Mouse (Mus musculus): ENCODE data around the gene Tsks. TPM values are rescaled to one million over a fixed set of nuclear protein-coding genes. Genes with fewer than 3 reads are reported as not detected.

Tsks gene
- polyA plus RNA-seq, 1 experiment: not detected

- WGBS: 42% methylated on average over 15 of the region's 15 CpGs
- Histone ChIP-seq H3K4me1 (ENCODE audit: control insufficient read depth, insufficient read depth, low read length) (peaks cover 47% of the 10 kb centered on the region), H3K27ac (ENCODE audit: insufficient read depth, low read depth, low read length) (peak overlapping the region; percentile 70), H3K4me3 (ENCODE audit: insufficient read depth, low read depth, low read length) (no peak overlapping the region)
- TF ChIP-seq POLR2A (IDR thresholded peaks at IDR 0.05; ENCODE audit: insufficient read depth, low read depth, low read length) (no peak), CTCF (IDR thresholded peaks at IDR 0.05; ENCODE audit: insufficient read depth, low read depth, low read length) (no peak)
Observed at GRCm38 (mm10) chr7:44908706-44909476, 34.1 kb upstream of the Tsks start.

GRCm38 (mm10) chr7:44914396-44914795 lies 28.6 kb upstream of the Tsks start:
- no peak for TF ChIP-seq POLR2A (IDR thresholded peaks at IDR 0.05; ENCODE audit: insufficient read depth, low read depth, low read length)
- TF ChIP-seq CTCF (IDR thresholded peaks at IDR 0.05; ENCODE audit: insufficient read depth, low read depth, low read length): no peak
- H3K27ac ChIP-seq (ENCODE audit: insufficient read depth, low read depth, low read length): no peak overlapping the region
- WGBS: 62% methylated on average over 2 of the region's 2 CpGs
- H3K4me1 ChIP-seq (ENCODE audit: control insufficient read depth, insufficient read depth, low read length): peaks cover 39% of the 10 kb centered on the region
- no peak overlapping the region for H3K4me3 ChIP-seq (ENCODE audit: insufficient read depth, low read depth, low read length)

DNA sequence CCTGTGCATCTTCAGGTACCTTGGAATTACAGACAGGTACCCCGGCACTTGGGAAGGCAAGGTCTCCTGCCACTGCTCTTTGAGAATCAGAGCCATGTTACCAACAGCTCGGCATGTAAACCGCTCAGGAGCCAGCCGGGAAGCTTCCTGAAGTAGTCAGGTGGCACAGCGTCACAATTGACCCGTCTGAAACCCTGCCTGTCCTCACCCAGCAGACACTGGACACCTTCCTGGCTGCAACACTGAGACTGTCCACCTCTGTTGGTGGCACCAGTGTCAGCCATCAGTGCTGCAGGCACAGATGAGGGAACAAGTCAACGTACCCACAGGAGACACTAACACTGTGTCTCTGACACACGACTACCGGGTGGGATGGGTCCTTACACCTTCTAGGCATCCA lies 27.7 kb upstream of the Tsks start:
- 87% methylated on average over 9 of the region's 9 CpGs for WGBS
- Histone ChIP-seq H3K27ac (ENCODE audit: insufficient read depth, low read depth, low read length) (no peak overlapping the region), H3K4me1 (ENCODE audit: control insufficient read depth, insufficient read depth, low read length) (peaks cover 31% of the 10 kb centered on the region), H3K4me3 (ENCODE audit: insufficient read depth, low read depth, low read length) (no peak overlapping the region)
- no peak for TF ChIP-seq POLR2A (IDR thresholded peaks at IDR 0.05; ENCODE audit: insufficient read depth, low read depth, low read length)
- no peak for TF ChIP-seq CTCF (IDR thresholded peaks at IDR 0.05; ENCODE audit: insufficient read depth, low read depth, low read length)

GRCm38 (mm10) chr7:44916191-44916590 lies 26.8 kb upstream of the Tsks start:
- WGBS: 69% methylated on average over 6 of the region's 6 CpGs
- H3K4me1 ChIP-seq (ENCODE audit: control insufficient read depth, insufficient read depth, low read length): peaks cover 28% of the 10 kb centered on the region
- H3K4me3 ChIP-seq (ENCODE audit: insufficient read depth, low read depth, low read length): no peak overlapping the region
- TF ChIP-seq CTCF (IDR thresholded peaks at IDR 0.05; ENCODE audit: insufficient read depth, low read depth, low read length) (no peak), POLR2A (IDR thresholded peaks at IDR 0.05; ENCODE audit: insufficient read depth, low read depth, low read length) (no peak)
- H3K27ac ChIP-seq (ENCODE audit: insufficient read depth, low read depth, low read length): no peak overlapping the region

- TF ChIP-seq CTCF (IDR thresholded peaks at IDR 0.05; ENCODE audit: insufficient read depth, low read depth, low read length) (no peak), POLR2A (IDR thresholded peaks at IDR 0.05; ENCODE audit: insufficient read depth, low read depth, low read length) (no peak)
- H3K27ac ChIP-seq (ENCODE audit: insufficient read depth, low read depth, low read length): peak overlapping the region; percentile 85; the same call in 1 of the 2 replicates
- no peak overlapping the region for H3K4me3 ChIP-seq (ENCODE audit: insufficient read depth, low read depth, low read length)
- WGBS: 83% methylated on average over 4 of the region's 4 CpGs
- peaks cover 31% of the 10 kb centered on the region for H3K4me1 ChIP-seq (ENCODE audit: control insufficient read depth, insufficient read depth, low read length)
Observed at GRCm38 (mm10) chr7:44916881-44917280, 26.1 kb upstream of the Tsks start.

GRCm38 (mm10) chr7:44918219-44918618 lies 24.8 kb upstream of the Tsks start:
- TF ChIP-seq CTCF (IDR thresholded peaks at IDR 0.05; ENCODE audit: insufficient read depth, low read depth, low read length): no peak
- no peak for TF ChIP-seq POLR2A (IDR thresholded peaks at IDR 0.05; ENCODE audit: insufficient read depth, low read depth, low read length)
- peaks cover 35% of the 10 kb centered on the region for H3K4me1 ChIP-seq (ENCODE audit: control insufficient read depth, insufficient read depth, low read length)
- 56% methylated on average over 3 of the region's 3 CpGs for WGBS
- H3K4me3 ChIP-seq (ENCODE audit: insufficient read depth, low read depth, low read length): no peak overlapping the region
- H3K27ac ChIP-seq (ENCODE audit: insufficient read depth, low read depth, low read length): peak overlapping the region; percentile 85

DNA sequence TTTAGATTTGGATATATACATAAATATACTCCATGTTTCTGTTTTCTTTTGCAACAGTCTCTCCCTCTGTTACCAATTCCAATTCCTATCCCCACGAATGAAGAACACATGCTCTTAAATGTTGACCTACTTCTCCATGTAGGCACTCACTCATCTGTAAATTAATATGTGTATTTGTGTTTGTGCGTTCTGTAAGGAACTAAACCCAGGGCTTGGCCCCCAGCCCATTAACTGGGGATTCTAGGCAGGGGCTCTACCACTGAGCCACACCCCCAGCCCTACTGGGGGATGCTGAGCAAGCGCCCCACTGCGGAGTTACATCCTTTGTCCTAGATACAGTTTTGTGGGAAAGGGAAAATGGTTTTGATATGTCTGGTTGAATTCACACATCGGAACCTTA lies 23.9 kb upstream of the Tsks start:
- Histone ChIP-seq H3K4me3 (ENCODE audit: insufficient read depth, low read depth, low read length) (no peak overlapping the region), H3K27ac (ENCODE audit: insufficient read depth, low read depth, low read length) (no peak overlapping the region), H3K4me1 (ENCODE audit: control insufficient read depth, insufficient read depth, low read length) (peaks cover 35% of the 10 kb centered on the region)
- WGBS: 48% methylated on average over 5 of the region's 5 CpGs
- TF ChIP-seq POLR2A (IDR thresholded peaks at IDR 0.05; ENCODE audit: insufficient read depth, low read depth, low read length) (no peak), CTCF (IDR thresholded peaks at IDR 0.05; ENCODE audit: insufficient read depth, low read depth, low read length) (no peak)

DNA sequence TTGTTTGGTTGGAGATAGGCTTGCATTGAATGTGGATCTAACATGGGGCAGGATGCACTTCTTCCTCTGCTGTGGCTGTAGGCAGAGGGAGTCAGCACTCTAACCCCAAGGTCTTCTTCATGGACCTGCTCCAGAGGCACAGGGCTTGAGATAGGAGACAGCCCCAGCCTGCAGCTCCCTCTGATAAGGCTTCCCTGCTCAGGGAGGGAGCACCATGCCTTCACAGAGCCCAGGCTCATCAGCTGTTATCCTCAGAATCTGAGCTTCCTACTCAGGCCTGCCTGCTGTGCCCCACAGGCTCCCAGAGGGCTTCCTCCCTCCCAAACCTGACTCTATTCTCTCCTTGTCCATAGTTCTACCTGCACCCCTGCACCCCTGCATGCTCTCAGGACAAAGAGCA lies 20.5 kb upstream of the Tsks start:
- Histone ChIP-seq H3K4me3 (ENCODE audit: insufficient read depth, low read depth, low read length) (no peak overlapping the region), H3K27ac (ENCODE audit: insufficient read depth, low read depth, low read length) (no peak overlapping the region), H3K4me1 (ENCODE audit: control insufficient read depth, insufficient read depth, low read length) (peaks cover 26% of the 10 kb centered on the region)
- TF ChIP-seq CTCF (IDR thresholded peaks at IDR 0.05; ENCODE audit: insufficient read depth, low read depth, low read length) (no peak), POLR2A (IDR thresholded peaks at IDR 0.05; ENCODE audit: insufficient read depth, low read depth, low read length) (no peak)

DNA sequence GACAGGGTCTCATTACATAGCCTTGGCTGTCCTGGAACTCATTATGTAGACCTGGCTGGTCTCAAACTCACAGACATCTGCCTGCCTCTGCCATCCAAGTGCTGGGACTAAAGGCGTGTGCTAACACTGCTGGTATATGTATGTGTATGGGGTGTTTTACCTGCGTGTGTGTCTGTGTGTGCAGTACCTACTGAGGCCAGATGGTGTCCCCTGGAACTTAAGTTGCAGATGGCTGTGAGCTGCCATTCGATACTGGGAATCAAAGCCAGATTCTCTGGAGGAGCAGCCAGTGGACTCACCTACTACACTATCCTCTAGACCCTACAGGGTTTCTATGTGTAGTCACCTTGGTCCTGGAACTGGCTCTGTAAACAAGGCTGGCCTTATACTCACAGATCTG lies 17.5 kb upstream of the Tsks start:
- no peak overlapping the region for H3K27ac ChIP-seq (ENCODE audit: insufficient read depth, low read depth, low read length)
- TF ChIP-seq CTCF (IDR thresholded peaks at IDR 0.05; ENCODE audit: insufficient read depth, low read depth, low read length): no peak
- TF ChIP-seq POLR2A (IDR thresholded peaks at IDR 0.05; ENCODE audit: insufficient read depth, low read depth, low read length): no peak
- H3K4me1 ChIP-seq (ENCODE audit: control insufficient read depth, insufficient read depth, low read length): peaks cover 14% of the 10 kb centered on the region
- WGBS: 48% methylated on average over 3 of the region's 3 CpGs
- H3K4me3 ChIP-seq (ENCODE audit: insufficient read depth, low read depth, low read length): no peak overlapping the region
